Mouse (Mus musculus) olfactory bulb, adult 2 months (tissue): Measurements from ENCODE around the gene Renbp. TPM values are rescaled to one million over a fixed set of nuclear protein-coding genes. Genes with fewer than 3 reads are reported as not detected.

Source experiments
- H3K27ac ChIP-seq: fragments of 200-500 bp; 2 replicates; pipeline ENCODE4 v1.5.1; 2012; ENCODE audit warnings: low read depth, low read length; ENCODE audit not compliant: insufficient read depth
- H3K4me1 ChIP-seq: fragments of 200-500 bp; 2 replicates; pipeline ENCODE4 v1.6.1; 2012; ENCODE audit warnings: low read length; ENCODE audit not compliant: control insufficient read depth, insufficient read depth
- H3K4me3 ChIP-seq: fragments of 200-500 bp; 2 replicates; pipeline ENCODE4 v1.5.1; 2012; ENCODE audit warnings: mild to moderate bottlenecking, low read depth, low read length, moderate library complexity; ENCODE audit not compliant: insufficient read depth
- CTCF ChIP-seq: fragments of 200-500 bp; IDR thresholded peaks from 2 replicates; pipeline ENCODE4 v1.5.1; 2012; ENCODE audit warnings: low read depth, mild to moderate bottlenecking, low read length, moderate library complexity; ENCODE audit not compliant: insufficient read depth
- POLR2A ChIP-seq: fragments of 200-500 bp; IDR thresholded peaks from 2 replicates; pipeline ENCODE4 v1.6.1; 2012; ENCODE audit warnings: mild to moderate bottlenecking, low read depth, low read length, moderate library complexity; ENCODE audit not compliant: insufficient read depth
- WGBS: fragments of 180-500 bp; shearing (Covaris S2); methylation state at CpG from one replicate; pipeline ENCODE4 v1.1.7; 2018; 5-methylcytosine and 5-hydroxymethylcytosine counted together
- polyA plus RNA-seq: library from polyadenylated mRNA; stranded (reverse); fragments of >200 nt; gene quantifications from 2 replicates; pipeline ENCODE4 v1.2.4, GENCODE M21; 2012; ENCODE audit warnings: low replicate concordance; ENCODE audit not compliant: missing spikeins, insufficient read depth, insufficient read length

Gene Renbp
- polyA plus RNA-seq, 1 experiment = not detected

GRCm38 (mm10) chrX:73877014-73877413 lies 53.6 kb downstream of the Renbp start:
- no peak overlapping the region for H3K4me3 ChIP-seq
- TF ChIP-seq POLR2A (no peak), CTCF (no peak)
- WGBS = 81% methylated on average over 1 of the region's 1 CpGs
- no peak overlapping the region for H3K27ac ChIP-seq
- peaks cover 3% of the 10 kb centered on the region; the same call in 1 of the 2 replicates for H3K4me1 ChIP-seq

GRCm38 (mm10) chrX:73875881-73876280 lies 54.8 kb downstream of the Renbp start:
- Histone ChIP-seq H3K4me3 (no peak overlapping the region), H3K27ac (no peak overlapping the region), H3K4me1 (no peaks in the 10 kb centered on the region)
- whole genome bisulfite sequencing = 52% methylated on average over 2 of the region's 2 CpGs
- TF ChIP-seq POLR2A = no peak
- no peak for TF ChIP-seq CTCF

Other genes starting within 250 kb of the Renbp start
- gene Bcap31, start 214.7 kb downstream of the Renbp start, polyA plus RNA-seq = 255 TPM in 1 of 2 replicates, not detected in the other
- gene Abcd1, start 214.3 kb downstream of the Renbp start, polyA plus RNA-seq = not detected in 2 replicates
- not detected in 2 replicates for gene Plxnb3, start 173.8 kb downstream of the Renbp start, polyA plus RNA-seq
- gene Srpk3, start 156.4 kb downstream of the Renbp start, polyA plus RNA-seq = not detected in 2 replicates
- gene Idh3g, start 144.0 kb downstream of the Renbp start, polyA plus RNA-seq = not detected in 2 replicates
- gene Ssr4, start 143.8 kb downstream of the Renbp start, polyA plus RNA-seq = not detected in 2 replicates
- 83.9 TPM in 1 of 2 replicates, not detected in the other for gene Pdzd4, start 105.9 kb downstream of the Renbp start, polyA plus RNA-seq
- gene Avpr2, start 38.7 kb downstream of the Renbp start, polyA plus RNA-seq = not detected in 2 replicates
- not detected in 2 replicates for gene L1cam, start 34.7 kb downstream of the Renbp start, polyA plus RNA-seq
- gene Arhgap4, start 9.0 kb downstream of the Renbp start, polyA plus RNA-seq = not detected in 2 replicates
- not detected in 2 replicates for gene Naa10, start 8.9 kb downstream of the Renbp start, polyA plus RNA-seq
- 99.2 and 394 TPM in 2 replicates for gene Hcfc1, start 35.5 kb upstream of the Renbp start, polyA plus RNA-seq
- gene Irak1, start 93.1 kb upstream of the Renbp start, polyA plus RNA-seq = not detected in 2 replicates
- not detected in 2 replicates for gene Opn1mw, start 196.6 kb upstream of the Renbp start, polyA plus RNA-seq
- gene Mecp2, start 204.5 kb upstream of the Renbp start, polyA plus RNA-seq = not detected in 2 replicates
- gene Tex28, start 237.0 kb upstream of the Renbp start, polyA plus RNA-seq = not detected in 2 replicates
- not detected in 2 replicates for gene Tktl1, start 246.4 kb upstream of the Renbp start, polyA plus RNA-seq